ENCODE assay signal across 8 mouse cellular contexts in genomic region chr2:30658480-30658843, GRCm38 (mm10).
DNase-seq lines count a peak whose midpoint lies in the region; ATAC-seq and TF ChIP-seq lines count a peak whose summit lies in the region.

No protein-coding gene starts in this region.

- H3K4me2 ChIP-seq in hindbrain, postnatal 0 days (ENCODE audit: low read depth, low read length): peak overlapping the region; percentile 62

- intact Hi-C loops in gastrocnemius, adult 2 months (cut with DNase I): loop anchor here (5.0 kb wide), 2 partner anchors 54 to 56 kb away; no protein-coding TSS in a partner anchor
- intact Hi-C loops in left cerebral cortex, adult 2 months (cut with DNase I): loop anchor here (1.0 to 2.0 kb wide), 5 partner anchors 18 to 186 kb away; no protein-coding TSS in a partner anchor

- WGBS in hindbrain, postnatal 0 days: under 1% methylated on average over 45 of the region's 45 CpGs

- H3K9ac ChIP-seq in hindbrain, postnatal 0 days (replicated peaks; ENCODE audit: low read length): peak overlapping the region; percentile 61

- ATAC-seq in common myeloid progenitor, adult 5-6 weeks (replicated peaks; ENCODE audit: low read depth, poor library complexity, severe bottlenecking): peak; percentile 76
- ATAC-seq in hindbrain, postnatal 0 days: peak; percentile 87
- peak; percentile 96 for ATAC-seq in megakaryocyte, adult 5-6 weeks (ENCODE audit: poor library complexity, severe bottlenecking)

- H3K9me3 ChIP-seq in hindbrain, postnatal 0 days (ENCODE audit: low read length): no peaks in the 10 kb centered on the region

- TF ChIP-seq CTCF in gastrocnemius, adult 2 months (IDR thresholded peaks at IDR 0.05): no peak
- no peak for TF ChIP-seq CTCF in hindbrain, postnatal 0 days (IDR thresholded peaks at IDR 0.05; ENCODE audit: low read depth)
- no peak for TF ChIP-seq CTCF in left cerebral cortex, adult 2 months (IDR thresholded peaks at IDR 0.05)

- no peaks in the 10 kb centered on the region for H3K36me3 ChIP-seq in hindbrain, postnatal 0 days (ENCODE audit: insufficient read depth, low read length)

- peak overlapping the region; percentile 83 for H3K4me3 ChIP-seq in gastrocnemius, adult 2 months
- peak overlapping the region; percentile 30 for H3K4me3 ChIP-seq in hindbrain, postnatal 0 days (ENCODE audit: low read length)
- peak overlapping the region; percentile 44 for H3K4me3 ChIP-seq in left cerebral cortex, adult 2 months

- H3K4me1 ChIP-seq in hindbrain, postnatal 0 days (ENCODE audit: insufficient read depth, low read length): peaks cover 46% of the 10 kb centered on the region

- H3K27ac ChIP-seq in gastrocnemius, adult 2 months: peak overlapping the region; percentile 95
- peak overlapping the region; percentile 99 for H3K27ac ChIP-seq in hindbrain, postnatal 0 days
- H3K27ac ChIP-seq in left cerebral cortex, adult 2 months: peak overlapping the region; percentile 100

- peak; percentile 98 for DNase-seq in ZHBTc4 (ENCODE audit: low read depth, low spot score)
- peak; percentile 100 for DNase-seq in gastrocnemius, adult 2 months
- DNase-seq in hindbrain, postnatal 0 days (ENCODE audit: low spot score): peak; percentile 99
- peak; percentile 100 for DNase-seq in left cerebral cortex, adult 2 months (ENCODE audit: extremely low spot score in 1 of 2, low spot score in 2 of 2)
- peak; percentile 99 to 100 for DNase-seq in right cerebral cortex, adult 2 months (ENCODE audit: low spot score in 2 of 2)
- peak; percentile 100 for DNase-seq in urinary bladder, postnatal 14 days (ENCODE audit: low spot score)

- H3K27me3 ChIP-seq in hindbrain, postnatal 0 days (ENCODE audit: insufficient read depth, low read length): no peaks in the 10 kb centered on the region

Comparison
In these comparisons a context has a peak if more than half of its experiments do, and no peak if none do; other contexts are left out.
1. Peak in every context shown above with its lines: DNase-seq, ATAC-seq, H3K4me3 ChIP-seq and H3K27ac ChIP-seq.
2. H3K4me3 ChIP-seq: peak in every context shown above with its lines; median percentile 83 in gastrocnemius, adult 2 months; 44 in left cerebral cortex, adult 2 months; 30 in hindbrain, postnatal 0 days.